Mouse (Mus musculus): Measurements from ENCODE around the gene Zfp868. TPM values are rescaled to one million over a fixed set of nuclear protein-coding genes. Genes with fewer than 3 reads are reported as not detected.
"Not testable (repeated sequence)": the region's sequence is repeated elsewhere in the genome, so short reads cannot be mapped to it uniquely, and the experiment has no call there.

Zfp868 gene
- 1 to 10 TPM; 7.7 to 9.1 TPM for total RNA-seq (2021)

- intact Hi-C loops (cut with DNase I), result loop anchor here (2.0 to 10.0 kb wide), 5 partner anchors 92 to 370 kb away; partner anchors contain the start of genes Cilp2 and Gatad2a
- peak; percentile 99 to 100 for DNase-seq
Observed at GRCm38 (mm10) chr8:69625095-69625789, at the start of gene Zfp868. TSS of gene Zfp868 (minus strand) at chr8:69625548.

- DNase-seq; intact Hi-C loops (cut with DNase I): not testable (repeated sequence)
Observed at GRCm38 (mm10) chr8:69665051-69665450, 39.7 kb upstream of the Zfp868 start.

GRCm38 (mm10) chr8:69661294-69661693 is 35.9 kb upstream of the Zfp868 start:
- intact Hi-C loops (cut with DNase I), result no loop called here
- DNase-seq, result no peak

GRCm38 (mm10) chr8:69654358-69654981 is 29.1 kb upstream of the Zfp868 start, which contains the start of gene Zfp964:
TSS of gene Zfp964 (plus strand) at chr8:69654479.
- intact Hi-C loops (cut with DNase I), result loop anchor here (1.0 to 2.0 kb wide), 2 partner anchors 28 to 60 kb away; no protein-coding TSS in a partner anchor
- DNase-seq, result peak; percentile 89 to 91

- no peak for DNase-seq
- intact Hi-C loops (cut with DNase I), result loop anchor here (1.0 to 2.0 kb wide), 2 partner anchors 28 to 61 kb away; no protein-coding TSS in a partner anchor
Observed at GRCm38 (mm10) chr8:69653808-69654357, 28.5 kb upstream of the Zfp868 start.

GRCm38 (mm10) chr8:69618078-69618477 is 7.3 kb downstream of the Zfp868 start:
- intact Hi-C loops (cut with DNase I), result no loop called here
- no peak for DNase-seq

- intact Hi-C loops (cut with DNase I), result no loop called here
- no peak for DNase-seq
Observed at GRCm38 (mm10) chr8:69614687-69615086, 10.7 kb downstream of the Zfp868 start.

GRCm38 (mm10) chr8:69597598-69597997 is 27.8 kb downstream of the Zfp868 start:
- intact Hi-C loops (cut with DNase I), result not testable (repeated sequence)

GRCm38 (mm10) chr8:69584611-69585202 is 40.6 kb downstream of the Zfp868 start:
- DNase-seq, result peak; percentile 24 to 30
- intact Hi-C loops (cut with DNase I), result no loop called here

More at GRCm38 (mm10) chr8:69597598-69597997, 27.8 kb downstream of the Zfp868 start:
- DNase-seq, result not testable (repeated sequence)

GRCm38 (mm10) chr8:69584201-69584600 is 41.1 kb downstream of the Zfp868 start:
- DNase-seq; intact Hi-C loops (cut with DNase I): not testable (repeated sequence)

Other genes starting within 250 kb of the Zfp868 start
- under 1 TPM in 1 of 2 experiments, not detected in 1; 0.19 TPM for gene Gm9495, start 172.0 kb downstream of the Zfp868 start, total RNA-seq (2021)
- gene Gm7697, start 102.6 kb downstream of the Zfp868 start, total RNA-seq (2021), result not detected
- gene Zfp964, start 28.9 kb upstream of the Zfp868 start, total RNA-seq (2021), result 1 to 10 TPM; 1.0 to 1.9 TPM
- gene Zfp869, start 85.2 kb upstream of the Zfp868 start, total RNA-seq (2021), result 10 to 100 TPM; 13.6 to 16.1 TPM
- 1 to 10 TPM; 2.0 to 2.2 TPM for gene Zfp963, start 124.4 kb upstream of the Zfp868 start, total RNA-seq (2021)
- gene Gm20422, start 149.3 kb upstream of the Zfp868 start, total RNA-seq (2021), result 1 to 10 TPM in 1 of 2 experiments, not detected in 1; 1.3 TPM
- gene Atp13a1, start 165.6 kb upstream of the Zfp868 start, total RNA-seq (2021), result 10 to 100 TPM; 14.1 to 14.4 TPM
- 10 to 100 TPM; 14.4 to 16.2 TPM for gene Zfp866, start 165.6 kb upstream of the Zfp868 start, total RNA-seq (2021)
- gene Gmip, start 183.1 kb upstream of the Zfp868 start, total RNA-seq (2021), result 1 to 10 TPM; 5.4 to 5.6 TPM
- under 1 TPM; 0.16 to 0.42 TPM for gene Lpar2, start 196.9 kb upstream of the Zfp868 start, total RNA-seq (2021)
- gene Pbx4, start 206.9 kb upstream of the Zfp868 start, total RNA-seq (2021), result not detected

All from heart, postnatal 36 days (tissue).